ENCODE assay signal across 1 mouse cellular context in genomic region chr5:140332519-140332918, GRCm38 (mm10).
TF ChIP-seq lines count a peak whose summit lies in the region.

No protein-coding gene starts in this region.

TF ChIP-seq in MEL, 35 proteins besides CTCF, POLR2A, EP300 and RAD21 (continued from another document):
- TF ChIP-seq ZC3H11A (IDR thresholded peaks at IDR 0.05; ENCODE audit: low read depth, low read length), result no peak
